Mouse (Mus musculus): ENCODE measurements around the gene Rasgef1b.

Rasgef1b gene

DNA sequence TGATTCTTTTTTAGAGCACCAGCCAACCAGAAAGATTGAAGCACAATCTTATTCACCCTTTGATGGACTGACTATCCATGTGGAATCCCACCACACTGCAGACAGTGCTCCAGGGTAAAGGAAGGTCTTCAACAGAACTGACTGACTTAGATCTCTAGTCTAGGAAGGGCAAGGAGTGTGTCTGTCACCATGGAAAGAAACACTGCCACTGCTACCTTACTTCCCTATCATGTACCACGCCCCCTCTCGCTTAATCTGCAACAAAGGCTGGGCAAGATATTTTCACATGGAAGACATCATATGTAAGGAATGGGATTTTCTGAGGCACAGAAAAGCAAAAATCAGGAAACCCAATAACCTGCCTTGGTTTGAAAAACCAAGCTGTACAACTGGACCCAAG lies 16.9 kb downstream of the Rasgef1b start:
- ATAC-seq (ENCODE audit: insufficient number of reproducible peaks, low FRiP score, low TSS enrichment) = no peak

- peak; percentile 61 for ATAC-seq (ENCODE audit: insufficient number of reproducible peaks, low FRiP score, low TSS enrichment)
These were observed 20.2 kb downstream of the Rasgef1b start for GRCm38 (mm10) chr5:99708706-99709105.

- ATAC-seq (ENCODE audit: insufficient number of reproducible peaks, low FRiP score, low TSS enrichment) = no peak
These were observed 21.6 kb downstream of the Rasgef1b start for GRCm38 (mm10) chr5:99707261-99707660.

DNA sequence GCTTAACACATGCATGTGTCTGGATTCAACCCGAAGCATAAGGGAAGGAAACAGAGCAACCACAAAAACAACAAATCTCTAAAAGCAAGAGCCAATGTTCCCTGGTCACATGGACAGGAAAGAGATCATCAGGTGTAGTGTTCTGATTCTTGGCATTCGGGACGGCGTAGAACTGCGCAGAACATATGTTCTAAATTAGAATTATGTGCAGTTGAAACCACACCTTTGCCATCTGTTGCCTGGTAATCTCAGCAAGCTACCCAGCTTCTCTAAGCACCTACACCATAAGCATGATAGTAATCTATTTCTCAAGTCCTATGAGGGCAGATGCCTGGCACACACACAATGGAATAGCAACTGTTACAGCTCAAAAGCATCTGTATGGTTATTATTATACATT lies 27.1 kb downstream of the Rasgef1b start:
- peak; percentile 66 for ATAC-seq (ENCODE audit: insufficient number of reproducible peaks, low FRiP score, low TSS enrichment)

GRCm38 (mm10) chr5:99694712-99695360 lies 34.0 kb downstream of the Rasgef1b start:
- ATAC-seq (ENCODE audit: insufficient number of reproducible peaks, low FRiP score, low TSS enrichment) = no peak

GRCm38 (mm10) chr5:99689909-99690308 lies 39.0 kb downstream of the Rasgef1b start:
- ATAC-seq (ENCODE audit: insufficient number of reproducible peaks, low FRiP score, low TSS enrichment) = no peak

- ATAC-seq (ENCODE audit: insufficient number of reproducible peaks, low FRiP score, low TSS enrichment) = no peak
These were observed 41.0 kb downstream of the Rasgef1b start for GRCm38 (mm10) chr5:99687894-99688293.

- no peak for ATAC-seq (ENCODE audit: insufficient number of reproducible peaks, low FRiP score, low TSS enrichment)
These were observed 44.8 kb downstream of the Rasgef1b start for GRCm38 (mm10) chr5:99684023-99684422.

GRCm38 (mm10) chr5:99669971-99670571 lies 58.8 kb downstream of the Rasgef1b start:
- ATAC-seq (ENCODE audit: insufficient number of reproducible peaks, low FRiP score, low TSS enrichment) = no peak

DNA sequence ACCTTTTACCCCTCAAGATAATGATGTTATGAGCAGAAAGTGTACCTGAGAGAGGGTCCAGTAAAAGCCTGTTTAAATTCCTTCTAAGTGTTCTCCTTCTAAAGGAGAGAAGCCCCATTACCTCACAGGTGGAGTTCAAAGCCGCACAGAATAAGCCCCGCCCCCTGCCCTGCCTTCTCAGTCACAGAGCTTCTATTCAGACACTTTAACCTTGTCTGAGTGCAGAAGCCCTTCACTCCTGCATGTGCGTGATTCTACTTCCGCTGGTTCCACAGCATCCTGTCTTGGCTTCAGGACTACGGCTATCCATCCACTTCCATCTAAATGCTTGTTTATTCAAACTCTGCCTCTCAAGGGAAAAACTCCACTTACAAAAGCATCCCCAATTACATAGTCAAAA lies 72.8 kb downstream of the Rasgef1b start:
- ATAC-seq (ENCODE audit: insufficient number of reproducible peaks, low FRiP score, low TSS enrichment) = no peak

GRCm38 (mm10) chr5:99652931-99653330 lies 75.9 kb downstream of the Rasgef1b start:
- ATAC-seq (ENCODE audit: insufficient number of reproducible peaks, low FRiP score, low TSS enrichment) = no peak

GRCm38 (mm10) chr5:99641407-99641806 lies 87.5 kb downstream of the Rasgef1b start:
- no peak for ATAC-seq (ENCODE audit: insufficient number of reproducible peaks, low FRiP score, low TSS enrichment)

DNA sequence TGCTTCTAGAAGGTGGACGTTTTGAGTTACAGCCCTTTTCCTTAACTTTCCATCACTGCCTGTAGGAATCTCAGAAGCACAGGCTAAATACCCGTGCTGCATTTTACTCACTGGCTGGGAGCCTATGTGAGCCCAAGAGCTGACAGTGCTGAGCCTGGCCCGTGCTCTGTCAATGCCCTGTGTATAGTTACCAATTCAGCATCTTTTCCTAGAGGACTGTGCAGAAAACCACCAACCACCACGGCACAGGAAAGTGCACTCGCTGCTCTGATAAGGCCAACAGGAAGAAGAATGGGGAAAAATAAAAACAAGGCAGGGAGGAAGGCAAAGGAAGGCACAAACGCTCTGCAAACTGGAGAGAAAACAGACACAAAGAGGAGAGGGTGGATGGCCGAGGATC lies 92.3 kb downstream of the Rasgef1b start:
- no peak for ATAC-seq (ENCODE audit: insufficient number of reproducible peaks, low FRiP score, low TSS enrichment)

DNA sequence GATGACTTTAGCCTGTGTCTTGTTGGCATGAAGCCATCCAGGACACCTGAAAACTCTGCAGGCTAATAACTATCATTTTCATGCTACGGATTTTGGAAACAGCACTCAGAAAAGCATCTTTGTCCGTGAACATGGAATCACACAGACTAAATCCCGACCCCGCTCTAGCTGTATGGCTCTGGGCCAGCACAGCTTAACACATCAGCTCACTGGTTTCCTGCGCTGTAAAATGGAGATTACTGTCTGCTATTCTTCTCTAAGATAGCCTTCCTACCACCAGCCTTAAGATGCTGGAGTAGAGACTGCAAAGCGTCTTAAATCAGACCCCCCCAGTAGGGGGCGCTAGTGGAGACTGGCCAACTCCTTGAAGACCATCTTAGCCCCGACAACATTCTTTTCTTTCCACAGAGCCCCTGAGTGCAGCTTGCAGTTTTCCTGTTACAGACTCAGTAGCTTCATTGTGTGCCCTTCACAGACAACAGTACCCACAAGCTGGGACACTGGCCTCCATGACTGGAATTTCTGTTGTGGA lies 94.8 kb downstream of the Rasgef1b start:
- no peak for ATAC-seq (ENCODE audit: insufficient number of reproducible peaks, low FRiP score, low TSS enrichment)

- ATAC-seq (ENCODE audit: insufficient number of reproducible peaks, low FRiP score, low TSS enrichment) = no peak
These were observed 95.3 kb downstream of the Rasgef1b start for GRCm38 (mm10) chr5:99633548-99633947.

DNA sequence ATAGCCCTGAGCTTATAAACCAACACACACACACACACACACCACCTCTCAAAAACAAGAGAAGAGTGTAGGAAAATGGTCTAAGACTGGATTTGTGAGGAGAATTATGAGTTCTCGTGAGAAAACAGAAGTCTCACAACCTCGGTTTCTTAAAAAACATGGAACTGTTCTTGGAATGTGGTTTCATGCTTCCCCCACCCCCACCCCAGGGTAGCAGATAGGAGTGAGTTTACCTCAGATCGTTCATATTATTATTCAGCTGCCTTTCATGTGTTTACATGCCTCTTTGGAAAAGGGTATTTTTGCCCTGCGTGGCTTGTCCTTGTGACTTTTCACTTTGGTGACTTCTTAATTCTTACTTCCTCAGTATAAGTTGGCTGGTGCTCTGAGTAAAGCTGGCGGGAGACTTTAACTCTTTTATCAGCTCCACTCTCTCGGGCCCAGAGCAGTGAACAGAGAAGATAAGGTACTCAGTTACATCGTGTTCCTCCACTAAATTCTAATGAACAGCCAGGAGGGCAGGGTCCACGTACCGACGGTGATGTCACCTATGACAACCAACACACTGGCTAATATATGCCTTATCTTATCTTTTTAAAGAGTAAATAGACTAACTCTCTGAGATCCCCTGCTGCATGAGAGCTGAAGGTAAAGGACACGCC lies 96.1 kb downstream of the Rasgef1b start:
- no peak for ATAC-seq (ENCODE audit: insufficient number of reproducible peaks, low FRiP score, low TSS enrichment)

GRCm38 (mm10) chr5:99630087-99630486 lies 98.8 kb downstream of the Rasgef1b start:
- no peak for ATAC-seq (ENCODE audit: insufficient number of reproducible peaks, low FRiP score, low TSS enrichment)

DNA sequence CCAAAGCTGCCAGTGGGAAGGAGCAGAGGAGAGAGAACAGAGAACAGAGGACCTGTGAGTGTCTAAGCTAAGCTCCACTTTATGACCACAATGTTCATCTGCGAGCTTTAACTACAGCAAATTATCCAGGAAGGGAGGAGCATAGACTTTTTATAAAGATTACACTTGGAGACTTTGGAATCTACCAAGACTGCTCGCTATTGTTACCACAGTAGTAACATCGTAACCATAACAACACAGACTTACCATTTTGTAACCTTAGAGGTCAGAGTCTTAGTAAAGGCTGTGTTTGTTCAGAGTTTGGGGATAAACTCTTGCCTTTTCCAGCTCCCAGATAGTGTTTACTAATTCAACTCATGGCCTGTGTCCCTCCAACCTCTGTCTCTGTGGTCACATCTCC lies 103.3 kb downstream of the Rasgef1b start:
- ATAC-seq (ENCODE audit: insufficient number of reproducible peaks, low FRiP score, low TSS enrichment) = no peak

- ATAC-seq (ENCODE audit: insufficient number of reproducible peaks, low FRiP score, low TSS enrichment) = no peak
These were observed 108.1 kb downstream of the Rasgef1b start for GRCm38 (mm10) chr5:99620771-99621170.

- ATAC-seq (ENCODE audit: insufficient number of reproducible peaks, low FRiP score, low TSS enrichment) = no peak
These were observed 111.5 kb downstream of the Rasgef1b start for GRCm38 (mm10) chr5:99617271-99617800.
